Mouse (Mus musculus) CH12.LX (cell line): ENCODE results near the gene Cadm1. TPM values are rescaled to one million over a fixed set of nuclear protein-coding genes. Genes with fewer than 3 reads are reported as not detected.

Source experiments
- DNase-seq: peaks from one replicate; pipeline ENCODE4 v3.0.0-alpha.2; 2013; ENCODE audit errors: extremely low read depth
- H3K27ac ChIP-seq: 2 replicates; pipeline ENCODE4 v1.5.1; 2012; ENCODE audit warnings: low read depth, mild to moderate bottlenecking, control low read depth, moderate library complexity; ENCODE audit not compliant: insufficient read depth
- H3K27me3 ChIP-seq: replicated peaks from 2 replicates; pipeline ENCODE3; 2012; ENCODE audit warnings: inconsistent platforms
- H3K36me3 ChIP-seq, 2 experiments: replicated peaks in 1 of 2; 2 replicates each; pipeline versions ENCODE3 to v1.6.1; 2012; ENCODE audit warnings: inconsistent platforms in 1 of 2, low read length in 1 of 2, mild to moderate bottlenecking in 1 of 2, mixed read lengths in 1 of 2, moderate library complexity in 1 of 2; ENCODE audit not compliant: control insufficient read depth in 1 of 2, insufficient read depth in 1 of 2
- H3K4me1 ChIP-seq, 2 experiments: 2 replicates each; pipeline ENCODE4 v1.6.1; 2012; ENCODE audit warnings: inconsistent platforms in 1 of 2, moderate library complexity in 1 of 2; ENCODE audit not compliant: insufficient read depth in 2 of 2, control insufficient read depth in 1 of 2
- H3K4me2 ChIP-seq: 2 replicates; pipeline ENCODE4 v1.6.1; 2012; ENCODE audit warnings: low read depth, mild to moderate bottlenecking, control low read depth; ENCODE audit not compliant: poor library complexity, insufficient read depth, severe bottlenecking
- H3K4me3 ChIP-seq, 3 experiments: fragments of 150-350 bp in 1 of 3; sonication (generic) in 1 of 3; replicated peaks in 1 of 3; 2 replicates each; pipeline versions ENCODE3 to v1.5.1; 2011 to 2012; ENCODE audit warnings: low read depth in 2 of 3, low read length in 2 of 3, mild to moderate bottlenecking in 2 of 3, moderate library complexity in 2 of 3, control low read depth in 1 of 3, improper control_type of control experiment in 1 of 3, inconsistent platforms in 1 of 3, mixed read lengths in 1 of 3; ENCODE audit not compliant: poor library complexity in 1 of 3
- H3K79me2 ChIP-seq: replicated peaks from 2 replicates; pipeline ENCODE4 v1.6.1; 2012; ENCODE audit warnings: mild to moderate bottlenecking, moderate library complexity; ENCODE audit not compliant: control insufficient read depth, poor library complexity, insufficient read depth, severe bottlenecking; ENCODE audit errors: extremely low read depth
- H3K9ac ChIP-seq: 2 replicates; pipeline ENCODE4 v1.6.1; 2012; ENCODE audit warnings: low read depth, mild to moderate bottlenecking, control low read depth, moderate library complexity; ENCODE audit not compliant: insufficient read depth
- H3K9me3 ChIP-seq: replicated peaks from 2 replicates; pipeline ENCODE3; 2012; ENCODE audit warnings: low read length, inconsistent platforms, mixed read lengths
- CHD1 ChIP-seq: IDR thresholded peaks from 2 replicates; pipeline ENCODE4 v1.6.1; 2012; ENCODE audit warnings: low read depth, low read length, improper control_type of control experiment, inconsistent platforms
- CTCF ChIP-seq, 2 experiments: IDR thresholded peaks in 1 of 2; conservative IDR thresholded peaks in 1 of 2; 2 replicates each; pipeline ENCODE4 v1.5.1; 2011 to 2012; ENCODE audit warnings: low read depth in 2 of 2, low read length in 2 of 2, improper control_type of control experiment in 1 of 2, inconsistent platforms in 1 of 2, mild to moderate bottlenecking in 1 of 2, moderate library complexity in 1 of 2
- EP300 ChIP-seq: IDR thresholded peaks from 2 replicates; pipeline ENCODE4 v1.6.1; 2011; ENCODE audit warnings: low read length, improper control_type of control experiment
- GABPA ChIP-seq: IDR thresholded peaks from 2 replicates; pipeline ENCODE4 v1.6.1; 2012; ENCODE audit warnings: low read depth, low read length, improper control_type of control experiment, inconsistent platforms; ENCODE audit not compliant: insufficient replicate concordance
- HCFC1 ChIP-seq: IDR thresholded peaks from 2 replicates; pipeline ENCODE4 v1.6.1; 2012; ENCODE audit warnings: low read depth, mild to moderate bottlenecking, inconsistent platforms, low read length, improper control_type of control experiment
- IRF4 ChIP-seq: IDR thresholded peaks from 2 replicates; pipeline ENCODE4 v1.6.1; 2014; ENCODE audit warnings: low read depth, mild to moderate bottlenecking, inconsistent platforms, low read length, improper control_type of control experiment
- JUN ChIP-seq: IDR thresholded peaks from 2 replicates; pipeline ENCODE4 v1.6.1; 2011; ENCODE audit warnings: low read depth, mild to moderate bottlenecking, low read length, improper control_type of control experiment, moderate library complexity; ENCODE audit not compliant: insufficient read depth
- JUND ChIP-seq: conservative IDR thresholded peaks from 2 replicates; pipeline ENCODE4 v1.6.1; 2011; ENCODE audit warnings: low read depth, low read length, improper control_type of control experiment
- MAX ChIP-seq: IDR thresholded peaks from 2 replicates; pipeline ENCODE4 v1.6.1; 2011; ENCODE audit warnings: low read length, improper control_type of control experiment
- MXI1 ChIP-seq: IDR thresholded peaks from 2 replicates; pipeline ENCODE4 v1.6.1; 2011; ENCODE audit warnings: mild to moderate bottlenecking, low read depth, low read length, improper control_type of control experiment
- MYC ChIP-seq: IDR thresholded peaks from 2 replicates; pipeline ENCODE4 v1.6.1; 2011; ENCODE audit warnings: low read depth, mild to moderate bottlenecking, improper control_type of control experiment, low read length
- NRF1 ChIP-seq: IDR thresholded peaks from 2 replicates; pipeline ENCODE4 v1.6.1; 2014; ENCODE audit warnings: low read depth, mild to moderate bottlenecking, inconsistent platforms, low read length, improper control_type of control experiment, moderate library complexity
- PAX5 ChIP-seq: IDR thresholded peaks from 2 replicates; pipeline ENCODE4 v1.6.1; 2012; ENCODE audit warnings: low read length, inconsistent platforms, mixed read lengths
- POLR2A ChIP-seq: IDR thresholded peaks from 2 replicates; pipeline ENCODE4 v1.6.1; 2011; ENCODE audit warnings: low read depth, mild to moderate bottlenecking, improper control_type of control experiment, low read length
- RAD21 ChIP-seq: IDR thresholded peaks from 2 replicates; pipeline ENCODE4 v1.6.1; 2011; ENCODE audit warnings: low read depth, mild to moderate bottlenecking, low read length, improper control_type of control experiment, moderate library complexity
- RCOR1 ChIP-seq: conservative IDR thresholded peaks from 2 replicates; pipeline ENCODE4 v1.6.1; 2012; ENCODE audit warnings: low read depth, mild to moderate bottlenecking, inconsistent platforms, low read length, improper control_type of control experiment
- SIN3A ChIP-seq: IDR thresholded peaks from 2 replicates; pipeline ENCODE4 v1.6.1; 2012; ENCODE audit warnings: low read length, improper control_type of control experiment, inconsistent platforms
- TBP ChIP-seq: conservative IDR thresholded peaks from 2 replicates; pipeline ENCODE4 v1.6.1; 2011; ENCODE audit warnings: low read depth, low read length, improper control_type of control experiment
- TCF12 ChIP-seq: IDR thresholded peaks from 2 replicates; pipeline ENCODE4 v1.6.1; 2014; ENCODE audit warnings: low read depth, mild to moderate bottlenecking, inconsistent platforms, low read length, improper control_type of control experiment
- USF1 ChIP-seq: IDR thresholded peaks from 2 replicates; pipeline ENCODE4 v1.6.1; 2014; ENCODE audit warnings: low read depth, mild to moderate bottlenecking, inconsistent platforms, low read length, improper control_type of control experiment
- USF2 ChIP-seq: conservative IDR thresholded peaks from 2 replicates; pipeline ENCODE4 v1.6.1; 2011; ENCODE audit warnings: low read depth, low read length, improper control_type of control experiment
- ZKSCAN1 ChIP-seq: IDR thresholded peaks from 2 replicates; pipeline ENCODE4 v1.6.1; 2012; ENCODE audit warnings: low read depth, inconsistent platforms, low read length, improper control_type of control experiment, borderline replicate concordance
- ZMIZ1 ChIP-seq: IDR thresholded peaks from 2 replicates; pipeline ENCODE4 v1.6.1; 2012; ENCODE audit warnings: low read depth, mild to moderate bottlenecking, inconsistent platforms, low read length, improper control_type of control experiment
- dilution Hi-C: fragments of 300-500 bp; cut with MboI; formaldehyde crosslinking; loops from 2 replicates; pipeline ENCODE4 v1.14.3; 2020; ENCODE audit warnings: low sequenced_read_pairs; ENCODE audit not compliant: extremely low pct_unique_long_range_greater_than_20kb, extremely low pct_ligation_motif_present
- in situ Hi-C: fragments of 300-500 bp; cut with MboI; formaldehyde crosslinking; loops from 3 replicates; pipeline ENCODE4 v1.14.3; 2019; ENCODE audit warnings: low sequenced_read_pairs, low pct_ligation_motif_present, low pct_unique_long_range_greater_than_20kb, mixed read lengths
- polyA plus RNA-seq: library from polyadenylated mRNA; unstranded; fragments of >175 nt; gene quantifications from 2 replicates; pipeline ENCODE4 v1.2.1, GENCODE M21; 2012; ENCODE audit warnings: low read depth; ENCODE audit not compliant: insufficient read length
- total RNA-seq, 2 experiments: library from RNA; depleted of rRNA; stranded (reverse); fragments of 300-350 nt in 1 of 2; fragments of >200 nt in 1 of 2; gene quantifications; 2 replicates each; pipeline ENCODE4 v1.2.3; 2012 to 2014

Cadm1 gene
- total and polyA plus RNA-seq, 3 experiments, result not detected

DNA sequence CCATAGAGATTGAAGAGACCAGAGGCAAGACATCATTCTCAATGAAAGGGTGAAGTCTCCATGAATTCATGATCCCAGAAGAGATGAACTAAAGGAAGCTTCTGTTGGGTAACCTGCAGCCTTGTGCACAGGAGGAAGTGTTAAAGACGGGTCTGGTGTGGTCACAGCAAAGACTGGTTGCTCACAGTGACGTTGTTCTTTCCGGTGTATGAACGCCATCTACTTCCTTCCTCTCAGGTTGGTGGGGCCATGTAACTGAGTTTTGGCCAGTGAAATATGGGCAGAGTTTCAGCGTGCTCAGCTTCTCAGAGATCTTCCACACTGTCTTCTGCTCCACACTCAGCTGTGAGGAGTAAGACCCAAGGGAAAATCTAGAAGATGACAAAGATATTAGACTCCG lies 363.0 kb downstream of the Cadm1 start:
- H3K9me3 ChIP-seq, result peaks cover 41% of the 10 kb centered on the region
- no peaks in the 10 kb centered on the region for H3K4me1 ChIP-seq
- TF ChIP-seq RCOR1, result no peak
- TF ChIP-seq, all 38 proteins: peak for 0
- Histone ChIP-seq H3K4me3 (no peak overlapping the region), H3K79me2 (no peaks in the 10 kb centered on the region), H3K4me2 (no peak overlapping the region), H3K36me3 (no peaks in the 10 kb centered on the region), H3K27me3 (no peaks in the 10 kb centered on the region), H3K9ac (no peak overlapping the region), H3K27ac (no peak overlapping the region)
- dilution Hi-C loops, result no loop called here
- in situ Hi-C loops, result no loop called here
- no peak for DNase-seq

DNA sequence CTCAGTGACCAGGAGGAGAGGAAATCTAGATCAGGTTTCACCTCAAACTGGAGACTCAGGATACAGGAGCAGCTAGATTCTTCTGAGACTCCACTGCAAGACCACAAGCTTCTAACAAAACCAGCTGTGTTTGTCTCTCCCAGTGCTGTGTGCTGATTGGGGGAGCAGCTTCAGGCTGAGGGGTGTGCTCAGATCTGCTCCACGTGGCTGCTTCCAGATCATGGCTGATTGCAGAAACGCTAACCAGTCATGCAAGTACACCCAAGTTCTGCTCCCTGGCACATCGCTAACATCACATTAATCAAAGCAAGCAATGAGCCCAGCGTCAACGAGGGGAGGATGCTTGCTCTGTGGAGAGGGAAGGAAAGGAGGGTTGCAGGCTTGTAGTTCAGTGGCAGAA lies 364.1 kb downstream of the Cadm1 start:
- Histone ChIP-seq H3K27ac (no peak overlapping the region), H3K9me3 (peaks cover 45% of the 10 kb centered on the region), H3K36me3 (no peaks in the 10 kb centered on the region), H3K4me3 (no peak overlapping the region), H3K9ac (no peak overlapping the region), H3K27me3 (no peaks in the 10 kb centered on the region), H3K4me1 (no peaks in the 10 kb centered on the region), H3K4me2 (no peak overlapping the region), H3K79me2 (no peaks in the 10 kb centered on the region)
- dilution Hi-C loops (no loop called here), in situ Hi-C loops (no loop called here)
- TF ChIP-seq PAX5 (no peak), CTCF (conservative IDR thresholded peaks at IDR 0.05 in 1 of 2, IDR thresholded peaks at IDR 0.05 in 1 of 2; ENCODE audit: low read depth in 2 of 2, low read length in 2 of 2) (no peak), JUN (no peak), USF1 (no peak), SIN3A (no peak), MXI1 (no peak), TBP (no peak)
- no peak for DNase-seq

DNA sequence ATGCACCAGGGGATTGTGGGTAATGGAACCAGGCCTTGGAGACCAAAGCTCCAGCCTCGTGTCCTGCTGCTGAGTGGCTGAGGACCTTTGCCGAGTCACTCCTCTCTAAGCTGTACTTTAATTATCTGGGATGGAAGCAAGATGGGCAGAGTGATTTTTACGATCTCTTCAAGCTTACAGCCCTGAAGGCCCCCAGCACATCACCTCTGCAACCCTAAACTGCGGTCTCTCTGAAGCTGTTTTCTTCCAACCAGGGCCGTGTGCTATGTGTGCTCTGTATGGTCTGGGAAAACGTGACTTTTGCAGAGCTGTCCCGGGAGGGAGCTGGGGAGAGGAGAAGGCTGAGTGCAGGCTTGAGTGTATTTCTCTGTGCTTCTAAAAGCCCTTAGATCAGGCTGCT lies 364.7 kb downstream of the Cadm1 start:
- no peak overlapping the region for H3K4me2 ChIP-seq
- dilution Hi-C loops (no loop called here), in situ Hi-C loops (no loop called here)
- H3K4me1 ChIP-seq, result no peaks in the 10 kb centered on the region
- H3K36me3 ChIP-seq, result no peaks in the 10 kb centered on the region
- H3K9me3 ChIP-seq, result peaks cover 48% of the 10 kb centered on the region
- DNase-seq, result no peak
- no peaks in the 10 kb centered on the region for H3K79me2 ChIP-seq
- no peaks in the 10 kb centered on the region for H3K27me3 ChIP-seq
- H3K4me3 ChIP-seq, result no peak overlapping the region
- H3K27ac ChIP-seq, result no peak overlapping the region
- no peak overlapping the region for H3K9ac ChIP-seq
- TF ChIP-seq CHD1 (no peak), RCOR1 (no peak), HCFC1 (no peak), EP300 (no peak), JUND (no peak), MAX (no peak), POLR2A (no peak), TCF12 (no peak), ZMIZ1 (no peak), ZKSCAN1 (no peak), MYC (no peak), NRF1 (no peak), RAD21 (no peak), GABPA (no peak), IRF4 (no peak), USF2 (no peak), USF1 (no peak), MXI1 (no peak)
- TF ChIP-seq, all 38 proteins: peak for 0
